Mouse (Mus musculus) limb, embryonic 13.5 days (tissue): Measurements from ENCODE around the gene Fkbp6. TPM values are rescaled to one million over a fixed set of nuclear protein-coding genes. Genes with fewer than 3 reads are reported as not detected.

Source experiments
- ATAC-seq: fragments of 200-750 bp; cut with Nextera tagmentation; 2 replicates; pipeline ENCODE4 v1.8.0; 2017; ENCODE audit warnings: low read depth, moderate number of reproducible peaks, moderate TSS enrichment; ENCODE audit not compliant: low FRiP score
- H3K27ac ChIP-seq: fragments of 300-500 bp; sonication (generic); 2 replicates; pipeline ENCODE4 v1.5.1; 2015; ENCODE audit warnings: inconsistent platforms, mild to moderate bottlenecking, moderate library complexity
- H3K27me3 ChIP-seq: fragments of 300-500 bp; sonication (generic); 2 replicates; pipeline ENCODE4 v1.6.1; 2015; ENCODE audit warnings: mild to moderate bottlenecking, inconsistent platforms
- H3K36me3 ChIP-seq: fragments of 300-500 bp; sonication (generic); 2 replicates; pipeline ENCODE4 v1.6.1; 2015; ENCODE audit warnings: inconsistent platforms, mild to moderate bottlenecking, moderate library complexity
- H3K4me1 ChIP-seq: fragments of 300-500 bp; sonication (generic); 2 replicates; pipeline ENCODE4 v1.6.1; 2015; ENCODE audit warnings: inconsistent platforms
- H3K4me2 ChIP-seq: fragments of 300-500 bp; sonication (generic); replicated peaks from 2 replicates; pipeline ENCODE4 v1.6.1; 2015; ENCODE audit warnings: inconsistent platforms, mild to moderate bottlenecking, moderate library complexity
- H3K4me3 ChIP-seq: fragments of 300-500 bp; sonication (generic); 2 replicates; pipeline ENCODE4 v1.5.1; 2015; ENCODE audit warnings: moderate library complexity, mild to moderate bottlenecking, inconsistent platforms
- H3K9ac ChIP-seq: fragments of 300-500 bp; sonication (generic); 2 replicates; pipeline ENCODE4 v1.6.1; 2015; ENCODE audit warnings: mild to moderate bottlenecking, inconsistent platforms
- H3K9me3 ChIP-seq: fragments of 300-500 bp; sonication (generic); 2 replicates; pipeline ENCODE4 v1.6.1; 2016; ENCODE audit warnings: inconsistent platforms
- WGBS: fragments of 180-500 bp; shearing (Covaris S2); methylation state at CpG from one replicate; pipeline ENCODE4 v1.1.7; 2015; 5-methylcytosine and 5-hydroxymethylcytosine counted together
- polyA plus RNA-seq: library from polyadenylated mRNA; unstranded; fragments of >200 nt; fragmentation: Nextera tagmentation; extraction: Ambion mirVana; gene quantifications from 2 replicates; pipeline ENCODE4 v1.2.1, GENCODE M21; 2015

Fkbp6 gene
- polyA plus RNA-seq, 1 experiment from 2014 or later, result not detected

- Histone ChIP-seq H3K27ac (no peak overlapping the region), H3K4me2 (no peak overlapping the region), H3K36me3 (no peaks in the 10 kb centered on the region), H3K9me3 (no peaks in the 10 kb centered on the region), H3K27me3 (no peaks in the 10 kb centered on the region), H3K9ac (no peak overlapping the region), H3K4me1 (no peaks in the 10 kb centered on the region), H3K4me3 (no peak overlapping the region)
- 69% methylated on average over 3 of the region's 3 CpGs for WGBS
- no peak for ATAC-seq
These were observed 47.4 kb downstream of the Fkbp6 start for GRCm38 (mm10) chr5:135302454-135302853.

- Histone ChIP-seq H3K4me3 (no peak overlapping the region), H3K9ac (no peak overlapping the region), H3K27ac (no peak overlapping the region), H3K9me3 (no peaks in the 10 kb centered on the region), H3K36me3 (no peaks in the 10 kb centered on the region), H3K4me1 (no peaks in the 10 kb centered on the region), H3K27me3 (no peaks in the 10 kb centered on the region), H3K4me2 (no peak overlapping the region)
- no peak for ATAC-seq
- 42% methylated on average over 3 of the region's 3 CpGs for WGBS
These were observed 47.9 kb downstream of the Fkbp6 start for GRCm38 (mm10) chr5:135301916-135302315.

- no peak for ATAC-seq
These were observed 57.8 kb downstream of the Fkbp6 start for GRCm38 (mm10) chr5:135292001-135292400.

GRCm38 (mm10) chr5:135291193-135291592 is 58.7 kb downstream of the Fkbp6 start:
- no peak for ATAC-seq
- Histone ChIP-seq H3K9ac (no peak overlapping the region), H3K4me1 (peaks cover 11% of the 10 kb centered on the region; the same call in 1 of the 2 replicates), H3K36me3 (no peaks in the 10 kb centered on the region), H3K27ac (no peak overlapping the region), H3K27me3 (no peaks in the 10 kb centered on the region), H3K4me3 (no peak overlapping the region), H3K4me2 (no peak overlapping the region), H3K9me3 (no peaks in the 10 kb centered on the region)
- 36% methylated on average over 4 of the region's 4 CpGs for WGBS

More at GRCm38 (mm10) chr5:135292001-135292400, 57.8 kb downstream of the Fkbp6 start:
- Histone ChIP-seq H3K27ac (no peak overlapping the region), H3K4me3 (no peak overlapping the region), H3K9ac (no peak overlapping the region), H3K4me2 (no peak overlapping the region), H3K4me1 (peaks cover 11% of the 10 kb centered on the region; the same call in 1 of the 2 replicates), H3K27me3 (no peaks in the 10 kb centered on the region), H3K36me3 (no peaks in the 10 kb centered on the region), H3K9me3 (no peaks in the 10 kb centered on the region)
- WGBS, result 58% methylated on average over 2 of the region's 2 CpGs

GRCm38 (mm10) chr5:135290703-135291102 is 59.1 kb downstream of the Fkbp6 start:
- H3K27me3 ChIP-seq, result no peaks in the 10 kb centered on the region
- 82% methylated on average over 6 of the region's 6 CpGs for WGBS
- H3K9ac ChIP-seq, result no peak overlapping the region
- H3K9me3 ChIP-seq, result no peaks in the 10 kb centered on the region
- H3K4me1 ChIP-seq, result peaks cover 11% of the 10 kb centered on the region; the same call in 1 of the 2 replicates
- no peak overlapping the region for H3K4me2 ChIP-seq
- H3K27ac ChIP-seq, result no peak overlapping the region
- H3K36me3 ChIP-seq, result no peaks in the 10 kb centered on the region
- no peak for ATAC-seq
- H3K4me3 ChIP-seq, result no peak overlapping the region

- ATAC-seq, result no peak
- peaks cover 8% of the 10 kb centered on the region; the same call in 1 of the 2 replicates for H3K4me1 ChIP-seq
- H3K4me2 ChIP-seq, result no peak overlapping the region
- H3K36me3 ChIP-seq, result no peaks in the 10 kb centered on the region
- H3K9ac ChIP-seq, result no peak overlapping the region
- no peak overlapping the region for H3K27ac ChIP-seq
- H3K27me3 ChIP-seq, result no peaks in the 10 kb centered on the region
- H3K9me3 ChIP-seq, result no peaks in the 10 kb centered on the region
- H3K4me3 ChIP-seq, result no peak overlapping the region
- 74% methylated on average over 5 of the region's 5 CpGs for WGBS
These were observed 62.9 kb downstream of the Fkbp6 start for GRCm38 (mm10) chr5:135286926-135287325.

GRCm38 (mm10) chr5:135286185-135286584 is 63.7 kb downstream of the Fkbp6 start:
- Histone ChIP-seq H3K9ac (no peak overlapping the region), H3K4me2 (no peak overlapping the region), H3K4me1 (peaks cover 3% of the 10 kb centered on the region; the same call in 1 of the 2 replicates), H3K36me3 (no peaks in the 10 kb centered on the region), H3K27ac (no peak overlapping the region), H3K27me3 (no peaks in the 10 kb centered on the region), H3K4me3 (no peak overlapping the region), H3K9me3 (no peaks in the 10 kb centered on the region)
- ATAC-seq, result 0 out of 2 replicates have a peak, but pooled peaks have one; percentile 67
- WGBS, result 0% methylated on average over 6 of the region's 6 CpGs

GRCm38 (mm10) chr5:135285211-135285610 is 64.6 kb downstream of the Fkbp6 start:
- Histone ChIP-seq H3K4me1 (peaks cover 9% of the 10 kb centered on the region), H3K4me2 (no peak overlapping the region), H3K9ac (no peak overlapping the region), H3K9me3 (no peaks in the 10 kb centered on the region), H3K4me3 (no peak overlapping the region), H3K27me3 (no peaks in the 10 kb centered on the region), H3K36me3 (no peaks in the 10 kb centered on the region), H3K27ac (no peak overlapping the region)
- no peak for ATAC-seq
- 53% methylated on average over 3 of the region's 3 CpGs for WGBS

- no peak for ATAC-seq
- Histone ChIP-seq H3K36me3 (no peaks in the 10 kb centered on the region), H3K27ac (peak overlapping the region; percentile 22; the same call in 1 of the 2 replicates), H3K4me3 (no peak overlapping the region), H3K4me1 (peaks cover 28% of the 10 kb centered on the region), H3K9ac (no peak overlapping the region), H3K9me3 (no peaks in the 10 kb centered on the region), H3K27me3 (peaks cover 12% of the 10 kb centered on the region), H3K4me2 (peak overlapping the region; percentile 12)
- WGBS, result 56% methylated on average over 9 of the region's 9 CpGs
These were observed 69.6 kb downstream of the Fkbp6 start for GRCm38 (mm10) chr5:135280226-135280625.

- H3K27me3 ChIP-seq, result peaks cover 12% of the 10 kb centered on the region
- no peaks in the 10 kb centered on the region for H3K9me3 ChIP-seq
- peak overlapping the region; percentile 32 for H3K4me3 ChIP-seq
- no peak for ATAC-seq
- H3K4me1 ChIP-seq, result peaks cover 48% of the 10 kb centered on the region
- peak overlapping the region; percentile 85 for H3K27ac ChIP-seq
- H3K4me2 ChIP-seq, result peak overlapping the region; percentile 58
- no peaks in the 10 kb centered on the region for H3K36me3 ChIP-seq
- WGBS, result 3% methylated on average over 36 of the region's 36 CpGs
- H3K9ac ChIP-seq, result peak overlapping the region; percentile 60
These were observed 73.2 kb downstream of the Fkbp6 start for GRCm38 (mm10) chr5:135276597-135276996.

GRCm38 (mm10) chr5:135274663-135275396 is 75.0 kb downstream of the Fkbp6 start:
- ATAC-seq, result peak; percentile 74

GRCm38 (mm10) chr5:135271563-135272165 is 78.2 kb downstream of the Fkbp6 start:
- Histone ChIP-seq H3K36me3 (no peaks in the 10 kb centered on the region), H3K9me3 (no peaks in the 10 kb centered on the region), H3K9ac (no peak overlapping the region), H3K27me3 (peaks cover 10% of the 10 kb centered on the region), H3K4me3 (no peak overlapping the region), H3K27ac (peak overlapping the region; percentile 63), H3K4me2 (no peak overlapping the region), H3K4me1 (peaks cover 44% of the 10 kb centered on the region)
- no peak for ATAC-seq
- WGBS, result 60% methylated on average over 12 of the region's 12 CpGs

More at GRCm38 (mm10) chr5:135274663-135275396, 75.0 kb downstream of the Fkbp6 start:
- Histone ChIP-seq H3K36me3 (no peaks in the 10 kb centered on the region), H3K4me2 (peak overlapping the region; percentile 45), H3K4me1 (peaks cover 38% of the 10 kb centered on the region), H3K9me3 (no peaks in the 10 kb centered on the region), H3K27ac (peak overlapping the region; percentile 93), H3K4me3 (peak overlapping the region; percentile 20), H3K27me3 (peaks cover 12% of the 10 kb centered on the region), H3K9ac (peak overlapping the region; percentile 58; the same call in 1 of the 2 replicates)
- WGBS, result 14% methylated on average over 15 of the region's 15 CpGs
